Mouse (Mus musculus) ES-CJ7 (cell line): ENCODE measurements around the gene Msmp.

Source experiments
- DNase-seq: peaks from one replicate; pipeline ENCODE4 v3.0.0; 2011; ENCODE audit warnings: low read depth, low spot score

Gene Msmp

GRCm38 (mm10) chr4:43593453-43593852 lies 9.2 kb upstream of the Msmp start:
- no peak for DNase-seq

- DNase-seq = no peak
Measured at GRCm38 (mm10) chr4:43591961-43592360, 7.7 kb upstream of the Msmp start.

GRCm38 (mm10) chr4:43591543-43591942 lies 7.2 kb upstream of the Msmp start:
- DNase-seq = no peak

- no peak for DNase-seq
Measured at GRCm38 (mm10) chr4:43587681-43588080, 3.4 kb upstream of the Msmp start.

GRCm38 (mm10) chr4:43586411-43586810 lies 2.1 kb upstream of the Msmp start:
- DNase-seq = no peak

- no peak for DNase-seq
Measured at GRCm38 (mm10) chr4:43585682-43586081, 1.4 kb upstream of the Msmp start.

- DNase-seq = no peak
Measured at GRCm38 (mm10) chr4:43583421-43583820, 873 bp downstream of the Msmp start.

GRCm38 (mm10) chr4:43582241-43582640 lies 2.1 kb downstream of the Msmp start:
- no peak for DNase-seq

- no peak for DNase-seq
Measured at GRCm38 (mm10) chr4:43581381-43581780, 2.9 kb downstream of the Msmp start.

GRCm38 (mm10) chr4:43580721-43581120 lies 3.6 kb downstream of the Msmp start:
- no peak for DNase-seq

GRCm38 (mm10) chr4:43579731-43580130 lies 4.6 kb downstream of the Msmp start:
- no peak for DNase-seq

GRCm38 (mm10) chr4:43579256-43579655 lies 5.0 kb downstream of the Msmp start:
- DNase-seq = no peak

GRCm38 (mm10) chr4:43578376-43579204 lies 5.7 kb downstream of the Msmp start, which contains the start of the genes Rgp1 and Gba2:
Rgp1 (plus strand) TSS chr4:43578715.
Gba2 (minus strand) TSS chr4:43578873.
- peak; percentile 73 for DNase-seq

- DNase-seq = no peak
Measured at GRCm38 (mm10) chr4:43577237-43577881, 6.9 kb downstream of the Msmp start.

GRCm38 (mm10) chr4:43575356-43575755 lies 8.9 kb downstream of the Msmp start:
- no peak for DNase-seq

- no peak for DNase-seq
Measured at GRCm38 (mm10) chr4:43573561-43573960, 10.7 kb downstream of the Msmp start.

GRCm38 (mm10) chr4:43571395-43572045 lies 12.8 kb downstream of the Msmp start:
- no peak for DNase-seq

- no peak for DNase-seq
Measured at GRCm38 (mm10) chr4:43567140-43567539, 17.2 kb downstream of the Msmp start.

- peak; percentile 48 for DNase-seq
Measured at GRCm38 (mm10) chr4:43564231-43564630, 20.1 kb downstream of the Msmp start.

- no peak for DNase-seq
Measured at GRCm38 (mm10) chr4:43563601-43563875, 20.8 kb downstream of the Msmp start.

- DNase-seq = no peak
Measured at GRCm38 (mm10) chr4:43562769-43563600, 21.3 kb downstream of the Msmp start.
